Mouse (Mus musculus) heart, postnatal 4 days (tissue): ENCODE data around the gene Fut9. TPM values are rescaled to one million over a fixed set of nuclear protein-coding genes. Genes with fewer than 3 reads are reported as not detected.

ENCODE experiments used
- DNase-seq: peaks from one replicate; pipeline ENCODE4 v3.0.0; 2021
- total RNA-seq, 2 experiments: library from RNA; stranded (reverse); gene quantifications; 2 replicates each; pipeline ENCODE4 v1.2.3; 2021

Fut9 gene
- total RNA-seq, 2 experiments from 2014 or later, result not detected

DNA sequence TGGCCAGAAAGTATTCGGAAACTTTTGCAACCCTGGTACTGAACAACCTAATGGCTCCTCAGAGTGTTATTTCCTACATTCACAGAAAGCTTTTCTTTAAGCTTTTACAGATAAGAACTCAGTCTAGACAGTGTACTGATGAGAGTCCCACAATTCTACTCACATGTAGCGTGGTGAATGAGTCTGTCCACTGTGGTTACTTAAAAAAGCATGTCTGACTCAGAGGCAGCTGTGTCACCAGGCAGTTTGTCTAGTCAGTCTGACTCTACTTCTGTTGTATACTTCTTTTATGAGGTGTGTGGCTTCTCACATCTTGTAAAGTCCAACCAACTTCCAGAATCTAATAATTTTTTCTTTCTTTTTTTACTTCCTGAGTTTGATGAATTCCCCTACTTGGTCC is 154.5 kb downstream of the Fut9 start:
- DNase-seq, result no peak

DNA sequence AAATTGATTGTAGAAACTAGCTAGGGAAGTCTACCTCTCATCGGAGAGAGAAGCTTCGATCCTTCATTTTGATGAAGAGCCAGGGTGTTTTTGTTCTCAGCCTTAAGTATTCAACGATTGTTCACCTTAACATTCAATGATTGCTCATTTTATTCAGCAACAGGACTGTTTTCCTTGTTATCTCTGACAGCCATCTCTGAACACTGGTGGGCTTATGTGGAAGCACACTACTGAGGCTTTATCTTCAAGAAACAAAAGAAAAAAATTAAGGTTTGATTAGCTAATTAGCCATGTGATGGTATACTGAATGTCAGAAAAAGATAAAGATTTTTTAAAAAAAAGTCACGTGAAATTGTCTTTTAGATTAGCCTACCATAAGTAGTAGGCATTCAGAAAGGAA is 158.1 kb downstream of the Fut9 start:
- no peak for DNase-seq

DNA sequence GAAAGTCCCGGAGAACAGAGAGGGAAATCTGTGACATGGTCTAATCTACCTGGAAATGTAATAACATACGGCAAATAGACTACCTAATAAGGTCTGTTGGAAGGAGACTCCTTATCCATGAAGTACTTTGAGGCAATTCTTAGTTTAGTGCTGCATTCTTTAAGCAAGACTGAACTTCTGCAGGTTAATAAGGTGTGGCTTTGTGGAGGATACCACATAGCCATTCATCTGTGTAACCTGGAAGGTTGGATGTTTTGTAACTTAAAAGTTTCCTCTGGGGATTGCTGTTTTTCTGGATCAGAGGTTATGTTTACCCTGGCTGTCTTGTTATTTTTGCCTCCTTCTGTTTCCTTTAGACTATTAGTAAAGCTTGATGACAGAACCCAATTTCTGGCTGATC is 166.8 kb downstream of the Fut9 start:
- DNase-seq, result no peak

DNA sequence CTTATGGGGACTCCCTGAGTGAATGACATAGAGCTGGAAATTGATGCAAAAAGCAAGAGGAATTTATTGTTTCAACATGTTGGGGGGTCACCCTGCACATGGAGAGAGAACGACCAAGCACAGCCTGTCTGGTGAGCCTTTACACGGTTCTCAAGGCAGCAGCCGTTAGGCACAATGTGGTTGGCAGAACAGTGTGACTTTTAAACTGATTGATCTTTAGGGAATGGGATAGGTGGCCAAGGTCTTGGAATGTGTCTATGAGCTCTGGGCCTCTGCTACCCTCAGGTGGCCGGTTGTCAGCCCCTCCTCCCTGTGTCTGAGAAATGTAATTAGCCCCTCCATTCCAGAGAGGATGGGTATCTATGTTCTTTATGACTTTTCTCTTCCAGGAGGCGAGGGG is 171.9 kb downstream of the Fut9 start:
- no peak for DNase-seq

DNA sequence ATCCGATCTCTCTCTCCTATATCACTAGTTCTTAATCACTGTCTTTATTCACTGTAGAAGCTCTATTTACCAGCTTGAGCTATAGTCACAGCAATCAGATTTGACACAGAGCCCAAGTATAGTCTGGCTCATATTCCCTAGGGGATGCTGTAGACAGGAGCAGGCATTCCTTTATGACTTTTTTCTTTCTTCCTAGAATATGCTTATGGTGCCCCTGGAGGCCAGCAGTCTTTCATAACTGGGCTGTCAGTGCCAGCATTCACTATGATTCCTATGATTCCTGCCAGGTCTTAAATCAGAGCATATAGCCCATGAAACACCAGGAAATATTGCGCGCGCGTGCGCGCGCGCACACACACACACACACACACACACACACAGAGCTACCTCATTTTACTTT is 172.6 kb downstream of the Fut9 start:
- DNase-seq, result no peak

DNA sequence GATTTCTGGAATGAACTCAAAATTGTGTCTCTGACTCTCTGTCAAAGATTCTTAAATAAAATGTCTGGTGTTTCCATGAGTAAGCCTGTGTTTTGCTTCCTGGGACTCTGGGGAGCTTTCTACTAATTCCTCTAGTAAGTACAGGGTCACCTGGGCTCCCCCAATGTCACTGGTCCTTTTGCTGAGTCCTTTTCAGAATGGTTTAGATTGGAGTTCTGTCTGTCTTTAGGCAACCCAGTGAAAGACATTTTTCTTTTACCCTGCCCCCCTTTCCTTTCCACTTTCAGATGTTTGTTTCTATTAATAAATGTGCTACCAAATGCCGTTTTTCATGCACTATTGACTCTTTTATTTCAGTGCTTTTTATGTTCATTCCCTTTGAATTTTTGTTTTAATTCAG is 173.0 kb downstream of the Fut9 start:
- DNase-seq, result no peak

DNA sequence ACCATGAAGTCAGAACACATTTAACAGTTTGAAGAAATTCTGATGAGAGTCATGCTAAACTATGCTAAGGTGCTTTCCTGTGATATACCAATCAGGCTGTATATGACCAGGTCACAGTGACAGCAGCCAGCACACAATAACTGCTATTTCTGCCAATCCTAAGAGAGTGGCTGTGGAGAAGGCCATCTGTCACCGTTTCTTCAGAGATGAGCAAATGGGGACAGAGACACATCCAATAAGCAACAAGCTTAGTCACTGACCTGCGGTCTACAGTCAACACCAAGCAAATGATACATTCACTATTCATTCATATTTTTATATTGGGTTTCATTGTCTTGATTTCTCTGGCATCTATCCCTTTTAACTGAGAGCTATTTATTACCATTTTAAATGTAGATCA is 176.9 kb downstream of the Fut9 start:
- DNase-seq, result no peak

DNA sequence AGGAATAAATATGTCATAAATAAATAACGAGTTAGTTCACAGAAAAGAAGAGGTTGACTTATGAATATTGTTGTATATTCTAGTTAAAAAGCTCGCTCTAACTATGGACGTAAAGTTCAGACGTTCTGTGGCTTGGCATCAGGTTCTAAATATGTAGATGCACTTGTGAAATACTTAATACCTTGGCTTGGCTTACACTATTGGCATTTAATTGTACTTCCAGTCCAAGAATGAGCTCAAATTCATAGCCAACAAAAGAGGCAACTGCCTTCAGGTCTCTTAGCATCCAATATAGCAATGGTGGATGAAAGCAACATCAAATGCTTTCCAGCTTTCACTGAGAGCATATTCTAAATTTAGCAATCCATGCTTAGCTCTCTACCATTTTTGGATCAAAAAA is 182.7 kb downstream of the Fut9 start:
- no peak for DNase-seq

DNA sequence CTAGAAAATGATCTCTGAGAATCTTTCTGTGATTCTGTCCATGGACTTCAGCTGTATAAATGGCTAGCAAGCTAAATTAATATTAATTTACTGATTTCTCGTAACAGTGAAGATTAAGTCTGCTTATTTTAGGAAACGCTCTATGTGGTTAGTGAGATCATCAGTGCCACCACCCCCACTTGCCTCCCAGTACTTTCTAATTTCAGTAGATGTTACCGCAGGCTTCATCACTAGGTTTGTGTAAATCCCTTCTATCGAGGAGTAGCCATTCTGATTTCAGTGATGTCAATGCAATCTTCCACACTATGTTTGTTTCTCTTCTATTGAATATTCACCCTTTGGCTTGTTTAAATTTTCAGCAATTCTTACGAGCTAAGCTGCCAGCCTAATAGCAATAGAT is 186.6 kb downstream of the Fut9 start:
- DNase-seq, result no peak

DNA sequence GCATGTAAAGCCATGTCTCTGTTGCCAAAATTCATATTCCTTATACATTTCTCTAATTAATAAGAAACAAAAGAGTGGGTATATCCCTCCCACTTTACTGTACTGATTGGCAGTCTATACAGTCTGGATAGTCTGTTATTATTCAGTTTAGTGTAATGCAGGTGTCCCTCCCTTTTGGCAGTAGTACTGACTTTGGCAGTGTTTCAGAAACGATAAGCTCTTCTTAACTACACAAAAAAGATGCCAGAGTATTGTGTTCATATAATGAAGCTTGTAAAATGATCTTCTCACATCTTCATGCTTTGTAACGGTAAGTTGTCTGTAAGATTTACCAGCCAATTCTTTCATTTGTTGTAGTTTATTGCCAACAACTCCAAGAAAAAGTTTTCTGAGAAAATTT is 189.6 kb downstream of the Fut9 start:
- no peak for DNase-seq

DNA sequence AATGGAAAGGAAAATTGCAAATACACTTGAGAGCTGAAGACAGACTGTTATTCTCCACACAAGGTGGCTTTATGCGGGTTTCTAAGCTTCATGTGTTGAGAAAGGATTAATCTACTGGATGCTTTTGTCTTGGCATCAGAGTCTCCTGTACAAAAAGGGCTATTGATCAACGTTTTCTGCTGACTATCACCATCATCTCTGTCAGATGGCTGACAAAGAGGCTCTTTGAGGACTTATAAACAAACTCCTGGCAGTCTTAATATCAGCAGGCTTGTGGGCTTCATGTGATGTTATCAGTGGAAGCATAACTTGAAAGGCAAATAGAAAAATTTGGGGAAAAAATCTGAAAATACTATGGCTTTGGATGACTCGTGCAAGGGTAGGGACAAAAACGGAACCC is 206.8 kb downstream of the Fut9 start:
- no peak for DNase-seq
